Mouse (Mus musculus) spleen, adult 18-20 months (tissue): ENCODE results near the gene Gpatch11.
A peak's percentile ranks its signal among the peaks of the same experiment; 100 is the strongest.

Experiments
- DNase-seq, 2 experiments: peaks; one replicate each; pipeline ENCODE4 v3.0.0; 2022; ENCODE audit warnings: mixed read lengths in 2 of 2

Gene Gpatch11

DNA sequence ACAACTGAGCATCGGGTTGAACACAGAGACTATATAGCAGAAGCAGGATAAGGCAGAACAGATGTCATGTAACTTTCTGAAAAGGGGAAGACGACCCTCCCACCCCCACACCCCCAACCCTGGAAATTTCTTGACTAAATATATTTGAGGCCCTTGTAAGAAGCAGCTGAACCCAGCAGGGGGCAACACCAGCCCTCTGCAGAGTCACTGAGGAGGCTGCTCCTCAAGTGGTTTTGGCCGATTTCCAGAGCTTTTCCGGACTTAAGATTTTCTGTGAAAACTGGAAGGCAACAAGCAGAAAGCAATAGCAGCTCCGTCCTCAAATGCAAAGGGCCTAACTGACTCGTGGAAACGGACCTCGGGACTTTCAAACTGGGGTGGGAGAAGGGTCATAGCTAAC lies 60.0 kb downstream of the Gpatch11 start:
- peak in 1 of 2 experiments; percentile 21 for DNase-seq
